Mouse (Mus musculus): ENCODE measurements around the gene Hspb6. TPM values are rescaled to one million over a fixed set of nuclear protein-coding genes. Genes with fewer than 3 reads are reported as not detected.

Gene Hspb6
- 141 and 155 TPM in 2 replicates for polyA plus RNA-seq (2014; fragmentation: Nextera tagmentation; extraction: Ambion mirVana)

DNA sequence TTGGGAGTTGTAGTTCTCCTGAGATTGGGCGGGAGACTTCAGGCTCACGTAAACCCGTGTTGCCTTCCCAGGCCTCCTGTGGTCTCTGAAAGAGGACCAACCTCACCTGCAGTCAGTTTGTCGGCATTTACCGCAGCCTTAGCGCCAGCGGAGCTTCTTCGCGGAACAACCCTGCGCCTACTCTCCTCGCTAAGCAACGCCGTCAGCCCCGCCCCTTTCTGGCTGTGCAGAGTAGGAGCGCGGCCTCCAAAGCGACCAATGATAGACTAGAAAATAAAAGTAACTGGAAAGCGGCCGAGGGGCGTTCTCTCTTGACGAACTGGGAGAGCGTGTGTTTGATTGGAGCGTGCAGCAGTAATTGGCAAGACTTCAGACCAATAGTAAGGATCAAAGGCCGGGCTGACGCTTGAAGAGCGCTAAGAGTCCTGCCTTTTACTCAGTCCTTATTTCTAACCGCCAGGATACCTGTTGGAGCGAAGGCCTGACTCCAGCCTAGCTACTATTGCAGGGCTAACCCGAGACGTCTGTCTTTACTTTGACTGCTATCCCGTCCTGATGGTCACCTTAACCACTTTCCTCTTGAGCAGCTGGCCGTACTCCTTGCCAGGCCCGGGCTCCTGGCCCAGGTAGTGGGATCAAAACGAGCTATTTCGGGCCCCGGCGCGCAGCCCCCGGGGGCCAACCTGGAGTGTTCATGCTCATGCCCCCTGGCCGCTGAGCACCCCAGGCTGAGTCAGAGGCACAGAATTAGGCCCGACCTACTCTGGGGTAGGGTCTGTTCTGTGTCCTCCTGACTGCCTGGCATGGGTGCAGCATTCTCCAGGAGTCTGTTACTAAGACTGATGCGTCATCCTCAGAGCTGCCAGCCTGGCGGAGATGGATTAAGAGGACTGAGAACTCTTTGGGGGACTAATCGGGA is at the start of gene Hspb6, which contains the start of gene Proser3:
Hspb6 (plus strand) TSS at position 77 of the 919 bp plus-strand sequence.
Proser3 (minus strand) TSS at position 198 of the 919 bp plus-strand sequence.
- under 1% methylated on average over 44 of the region's 44 CpGs for WGBS
- H3K9ac ChIP-seq (ENCODE audit: low read length), result peak within 1 kb of the TSS; percentile 89

DNA sequence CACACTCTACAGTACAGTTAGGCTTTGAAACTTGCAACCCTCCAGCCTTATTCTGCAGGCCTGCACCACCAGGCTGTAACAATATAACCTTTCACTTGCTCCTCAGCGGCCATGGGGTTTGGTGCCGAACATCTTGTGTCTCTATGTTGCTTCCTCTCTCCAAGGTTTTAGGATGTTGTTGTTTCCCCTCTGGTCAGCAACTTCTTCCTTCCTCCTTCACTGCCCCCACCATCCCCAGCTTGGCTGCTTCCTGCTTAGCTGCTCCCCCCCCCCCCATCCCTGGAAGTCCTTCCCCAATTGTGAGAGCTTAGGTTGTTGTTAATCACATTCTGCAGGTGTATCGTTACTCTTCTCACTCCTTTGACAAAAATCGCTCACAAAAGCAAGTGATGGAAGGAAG is 43.9 kb upstream of the Hspb6 start:
- ATAC-seq (ENCODE audit: insufficient number of reproducible peaks, insufficient read depth, low FRiP score, low read depth), result no peak
- Histone ChIP-seq H3K9ac (ENCODE audit: low read length) (no peak overlapping the region), H3K4me3 (ENCODE audit: control insufficient read depth in 1 of 2, insufficient read depth in 1 of 2, low read depth in 1 of 2, low read length in 2 of 2) (no peak overlapping the region), H3K4me1 (ENCODE audit: control insufficient read depth in 2 of 2, insufficient read depth in 2 of 2, low read length in 2 of 2) (no peaks in the 10 kb centered on the region), H3K27ac (replicated peaks in 1 of 2; ENCODE audit: control insufficient read depth in 1 of 2, insufficient read depth in 1 of 2, low read depth in 2 of 2, low read length in 2 of 2) (no peak overlapping the region), H3K4me2 (ENCODE audit: low read length) (no peak overlapping the region), H3K36me3 (ENCODE audit: control insufficient read depth, insufficient read depth, low read length) (no peaks in the 10 kb centered on the region), H3K27me3 (ENCODE audit: control insufficient read depth, insufficient read depth, low read length) (no peaks in the 10 kb centered on the region), H3K9me3 (ENCODE audit: control insufficient read depth, low read length) (no peaks in the 10 kb centered on the region)
- WGBS, result 69% methylated on average over 4 of the region's 4 CpGs

More for the DNA sequence above, at the start of gene Hspb6, which contains the start of gene Proser3:
- ATAC-seq (ENCODE audit: insufficient number of reproducible peaks, insufficient read depth, low FRiP score, low read depth), result peak; percentile 86
- H3K27ac ChIP-seq (replicated peaks in 1 of 2; ENCODE audit: control insufficient read depth in 1 of 2, insufficient read depth in 1 of 2, low read depth in 2 of 2, low read length in 2 of 2), result peak within 1 kb of the TSS; percentile 98
- H3K4me1 ChIP-seq (ENCODE audit: control insufficient read depth in 2 of 2, insufficient read depth in 2 of 2, low read length in 2 of 2), result peaks cover 8 to 14% of the 10 kb centered on the region in 2 experiments
- no peaks in the 10 kb centered on the region for H3K27me3 ChIP-seq (ENCODE audit: control insufficient read depth, insufficient read depth, low read length)
- peak within 1 kb of the TSS; percentile 73 to 87 for H3K4me3 ChIP-seq (ENCODE audit: control insufficient read depth in 1 of 2, insufficient read depth in 1 of 2, low read depth in 1 of 2, low read length in 2 of 2)
- H3K9me3 ChIP-seq (ENCODE audit: control insufficient read depth, low read length), result no peaks in the 10 kb centered on the region
- H3K4me2 ChIP-seq (ENCODE audit: low read length), result peak within 1 kb of the TSS; percentile 86
- peaks cover 48% of the 10 kb centered on the region for H3K36me3 ChIP-seq (ENCODE audit: control insufficient read depth, insufficient read depth, low read length)

DNA sequence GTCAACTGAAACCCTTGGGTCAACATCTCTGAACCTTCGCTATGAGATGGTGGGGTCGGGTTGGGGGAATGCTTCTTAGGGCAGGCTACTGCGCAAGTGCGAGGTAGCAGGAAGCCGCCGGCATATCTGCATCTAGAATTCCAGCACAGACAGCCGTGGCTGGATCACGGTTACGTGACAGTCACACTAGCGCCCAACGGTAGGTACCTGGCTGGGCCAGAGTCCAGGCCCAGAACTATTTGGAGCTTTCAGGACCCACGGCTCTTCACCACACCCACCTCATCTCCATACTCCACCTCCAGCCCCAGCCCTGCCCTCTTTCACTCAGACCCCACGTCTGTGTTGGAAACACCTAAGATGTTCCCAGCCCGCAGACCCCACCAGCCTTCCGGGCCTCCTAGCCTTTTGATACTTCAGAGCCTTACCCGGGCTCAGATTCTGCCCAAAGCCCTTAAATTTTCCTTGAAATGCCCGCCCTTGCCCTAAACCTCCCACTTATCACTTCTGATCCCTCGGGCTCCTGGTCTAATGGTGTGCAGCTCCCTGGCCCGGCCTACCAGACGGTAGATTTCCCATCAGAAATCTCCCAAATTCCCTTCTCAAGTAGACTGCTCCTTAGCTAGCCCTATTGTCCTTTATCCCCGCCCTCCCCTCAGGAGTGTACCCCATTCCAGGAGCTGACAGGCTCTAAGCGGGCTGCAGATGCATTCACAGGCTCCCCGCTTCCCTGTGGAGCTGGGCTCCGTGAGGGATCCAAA is 36.8 kb upstream of the Hspb6 start:
- Histone ChIP-seq H3K9me3 (ENCODE audit: control insufficient read depth, low read length) (no peaks in the 10 kb centered on the region), H3K27me3 (ENCODE audit: control insufficient read depth, insufficient read depth, low read length) (peaks cover 14% of the 10 kb centered on the region; the same call in 1 of the 2 replicates), H3K9ac (ENCODE audit: low read length) (no peak overlapping the region), H3K27ac (replicated peaks in 1 of 2; ENCODE audit: control insufficient read depth in 1 of 2, insufficient read depth in 1 of 2, low read depth in 2 of 2, low read length in 2 of 2) (no peak overlapping the region), H3K4me2 (ENCODE audit: low read length) (no peak overlapping the region), H3K36me3 (ENCODE audit: control insufficient read depth, insufficient read depth, low read length) (no peaks in the 10 kb centered on the region), H3K4me1 (ENCODE audit: control insufficient read depth in 2 of 2, insufficient read depth in 2 of 2, low read length in 2 of 2) (no peaks in the 10 kb centered on the region), H3K4me3 (ENCODE audit: control insufficient read depth in 1 of 2, insufficient read depth in 1 of 2, low read depth in 1 of 2, low read length in 2 of 2) (no peak overlapping the region)
- 49% methylated on average over 24 of the region's 24 CpGs for WGBS
- ATAC-seq (ENCODE audit: insufficient number of reproducible peaks, insufficient read depth, low FRiP score, low read depth), result no peak

DNA sequence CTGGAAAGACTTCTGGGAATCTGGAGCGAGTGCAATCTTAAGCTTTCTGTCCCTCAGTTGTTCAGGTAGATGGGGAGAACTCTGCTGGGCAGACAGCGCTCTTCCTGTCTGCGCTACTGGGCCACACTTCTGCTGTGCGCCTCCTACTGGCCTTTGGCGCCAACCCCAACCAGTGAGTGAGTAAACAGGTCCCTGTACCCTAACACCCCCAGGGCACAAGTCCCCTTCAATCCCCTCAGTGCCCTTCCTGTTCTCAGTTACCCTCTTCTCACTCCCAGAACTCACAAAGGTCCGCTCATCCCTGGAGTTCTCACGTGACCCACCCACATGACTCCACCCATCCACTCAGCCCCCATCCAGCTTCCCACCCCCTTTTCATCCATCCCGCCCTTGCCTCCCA is 33.7 kb upstream of the Hspb6 start:
- no peak overlapping the region for H3K4me2 ChIP-seq (ENCODE audit: low read length)
- H3K36me3 ChIP-seq (ENCODE audit: control insufficient read depth, insufficient read depth, low read length), result no peaks in the 10 kb centered on the region
- no peaks in the 10 kb centered on the region for H3K4me1 ChIP-seq (ENCODE audit: control insufficient read depth in 2 of 2, insufficient read depth in 2 of 2, low read length in 2 of 2)
- H3K27ac ChIP-seq (replicated peaks in 1 of 2; ENCODE audit: control insufficient read depth in 1 of 2, insufficient read depth in 1 of 2, low read depth in 2 of 2, low read length in 2 of 2), result no peak overlapping the region
- H3K9ac ChIP-seq (ENCODE audit: low read length), result no peak overlapping the region
- H3K9me3 ChIP-seq (ENCODE audit: control insufficient read depth, low read length), result no peaks in the 10 kb centered on the region
- H3K4me3 ChIP-seq (ENCODE audit: control insufficient read depth in 1 of 2, insufficient read depth in 1 of 2, low read depth in 1 of 2, low read length in 2 of 2), result no peak overlapping the region
- no peak for ATAC-seq (ENCODE audit: insufficient number of reproducible peaks, insufficient read depth, low FRiP score, low read depth)
- H3K27me3 ChIP-seq (ENCODE audit: control insufficient read depth, insufficient read depth, low read length), result peaks cover 14% of the 10 kb centered on the region; the same call in 1 of the 2 replicates
- WGBS, result 36% methylated on average over 8 of the region's 8 CpGs

DNA sequence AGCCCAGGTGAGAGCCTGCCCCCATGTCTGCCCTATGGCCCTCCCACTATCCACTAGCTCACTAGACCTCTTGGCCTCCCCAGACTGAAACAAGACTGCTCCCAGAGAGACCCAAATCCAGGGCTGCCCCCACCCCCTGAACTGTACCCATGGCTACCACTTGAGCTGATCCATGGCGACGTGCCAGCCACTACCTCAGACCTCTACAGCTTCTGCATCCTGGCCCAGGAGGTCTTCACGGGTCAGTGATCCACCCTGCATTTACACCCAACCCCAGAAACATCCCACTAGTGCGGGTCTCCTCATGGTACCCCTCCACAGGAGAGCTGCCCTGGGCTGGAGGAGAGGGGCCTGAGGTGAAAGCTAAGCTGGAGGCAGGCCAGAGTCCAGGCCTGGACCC is 31.6 kb upstream of the Hspb6 start:
- ATAC-seq (ENCODE audit: insufficient number of reproducible peaks, insufficient read depth, low FRiP score, low read depth), result no peak
- Histone ChIP-seq H3K36me3 (ENCODE audit: control insufficient read depth, insufficient read depth, low read length) (peaks cover 19% of the 10 kb centered on the region), H3K27ac (replicated peaks in 1 of 2; ENCODE audit: control insufficient read depth in 1 of 2, insufficient read depth in 1 of 2, low read depth in 2 of 2, low read length in 2 of 2) (no peak overlapping the region), H3K27me3 (ENCODE audit: control insufficient read depth, insufficient read depth, low read length) (peaks cover 3% of the 10 kb centered on the region; the same call in 1 of the 2 replicates), H3K4me3 (ENCODE audit: control insufficient read depth in 1 of 2, insufficient read depth in 1 of 2, low read depth in 1 of 2, low read length in 2 of 2) (no peak overlapping the region), H3K9me3 (ENCODE audit: control insufficient read depth, low read length) (no peaks in the 10 kb centered on the region), H3K4me1 (ENCODE audit: control insufficient read depth in 2 of 2, insufficient read depth in 2 of 2, low read length in 2 of 2) (no peaks in the 10 kb centered on the region), H3K9ac (ENCODE audit: low read length) (no peak overlapping the region), H3K4me2 (ENCODE audit: low read length) (no peak overlapping the region)
- 75% methylated on average over 4 of the region's 4 CpGs for WGBS

DNA sequence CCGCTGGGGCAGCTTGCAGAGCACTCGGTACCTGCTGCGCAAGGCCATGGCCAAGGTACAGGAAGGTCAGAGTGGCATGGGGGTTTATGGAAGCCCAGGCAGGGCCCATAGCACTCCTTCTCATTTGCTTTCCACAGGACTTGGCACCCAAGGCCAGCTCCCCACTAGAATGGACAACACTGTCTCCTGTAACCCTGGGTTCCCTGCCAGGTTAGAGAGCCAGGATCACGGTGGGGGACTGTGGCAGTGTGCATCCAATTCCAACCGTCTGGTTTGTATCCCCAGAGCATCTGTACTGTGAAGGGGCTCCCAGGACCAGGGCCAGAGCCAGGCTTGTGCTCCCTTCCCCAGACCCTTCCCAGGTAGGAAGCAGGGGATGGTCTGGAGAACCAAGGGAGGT is 31.1 kb upstream of the Hspb6 start:
- 77% methylated on average over 5 of the region's 5 CpGs for WGBS

DNA sequence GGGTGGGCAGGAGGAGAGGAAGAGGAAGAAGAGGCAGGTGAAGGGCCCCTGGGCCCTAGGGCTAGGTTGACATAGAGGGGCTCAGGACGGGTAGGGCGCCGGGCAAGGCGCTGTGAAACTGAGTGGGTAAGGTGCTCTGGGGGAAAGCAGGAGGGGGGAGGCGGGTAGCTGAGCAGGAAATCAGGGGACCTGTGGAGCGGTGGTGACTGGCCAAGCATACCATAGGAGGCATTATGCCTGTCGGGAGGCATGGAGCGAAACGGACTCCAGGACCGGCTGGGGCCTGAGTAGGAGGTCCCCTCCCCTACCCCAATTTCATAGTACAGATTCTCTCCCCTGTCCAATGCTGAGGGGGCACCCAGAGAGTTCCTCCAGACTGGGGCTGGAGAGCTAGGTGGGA is 29.1 kb upstream of the Hspb6 start:
- Histone ChIP-seq H3K9ac (ENCODE audit: low read length) (no peak overlapping the region), H3K36me3 (ENCODE audit: control insufficient read depth, insufficient read depth, low read length) (peaks cover 43% of the 10 kb centered on the region), H3K27me3 (ENCODE audit: control insufficient read depth, insufficient read depth, low read length) (peaks cover under 1% of the 10 kb centered on the region; the same call in 1 of the 2 replicates), H3K27ac (replicated peaks in 1 of 2; ENCODE audit: control insufficient read depth in 1 of 2, insufficient read depth in 1 of 2, low read depth in 2 of 2, low read length in 2 of 2) (no peak overlapping the region), H3K4me3 (ENCODE audit: control insufficient read depth in 1 of 2, insufficient read depth in 1 of 2, low read depth in 1 of 2, low read length in 2 of 2) (no peak overlapping the region), H3K4me1 (ENCODE audit: control insufficient read depth in 2 of 2, insufficient read depth in 2 of 2, low read length in 2 of 2) (no peaks in the 10 kb centered on the region), H3K9me3 (ENCODE audit: control insufficient read depth, low read length) (no peaks in the 10 kb centered on the region), H3K4me2 (ENCODE audit: low read length) (no peak overlapping the region)
- 87% methylated on average over 10 of the region's 10 CpGs for WGBS
- no peak for ATAC-seq (ENCODE audit: insufficient number of reproducible peaks, insufficient read depth, low FRiP score, low read depth)

More for the DNA sequence above, 31.1 kb upstream of the Hspb6 start:
- no peak overlapping the region for H3K9ac ChIP-seq (ENCODE audit: low read length)
- H3K27me3 ChIP-seq (ENCODE audit: control insufficient read depth, insufficient read depth, low read length), result no peaks in the 10 kb centered on the region; the same call in 1 of the 2 replicates
- ATAC-seq (ENCODE audit: insufficient number of reproducible peaks, insufficient read depth, low FRiP score, low read depth), result no peak
- H3K36me3 ChIP-seq (ENCODE audit: control insufficient read depth, insufficient read depth, low read length), result peaks cover 24% of the 10 kb centered on the region
- no peaks in the 10 kb centered on the region for H3K9me3 ChIP-seq (ENCODE audit: control insufficient read depth, low read length)
- H3K4me1 ChIP-seq (ENCODE audit: control insufficient read depth in 2 of 2, insufficient read depth in 2 of 2, low read length in 2 of 2), result no peaks in the 10 kb centered on the region
- H3K4me3 ChIP-seq (ENCODE audit: control insufficient read depth in 1 of 2, insufficient read depth in 1 of 2, low read depth in 1 of 2, low read length in 2 of 2), result no peak overlapping the region
- no peak overlapping the region for H3K4me2 ChIP-seq (ENCODE audit: low read length)
- no peak overlapping the region for H3K27ac ChIP-seq (replicated peaks in 1 of 2; ENCODE audit: control insufficient read depth in 1 of 2, insufficient read depth in 1 of 2, low read depth in 2 of 2, low read length in 2 of 2)
